Mouse (Mus musculus) cerebellum, postnatal 10 days (tissue): Measurements from ENCODE around the gene Enpp7.
A peak's percentile ranks its signal among the peaks of the same experiment; 100 is the strongest.

Experiments
- DNase-seq, 2 experiments: peaks; one replicate each; pipeline ENCODE4 v3.0.0; 2021; ENCODE audit warnings: mixed read lengths in 2 of 2

Enpp7 gene

GRCm38 (mm10) chr11:118987999-118988398, at the start of gene Enpp7:
Enpp7 (plus strand) TSS chr11:118988188.
- DNase-seq: no peak

GRCm38 (mm10) chr11:118939731-118940130, 48.3 kb upstream of the Enpp7 start:
- peak in 1 of 2 experiments; percentile 55 for DNase-seq

GRCm38 (mm10) chr11:118940539-118940938, 47.4 kb upstream of the Enpp7 start:
- peak; percentile 98 to 99 for DNase-seq

GRCm38 (mm10) chr11:118941268-118941667, 46.7 kb upstream of the Enpp7 start:
- DNase-seq: peak; percentile 36 to 65

- no peak for DNase-seq
Measured at GRCm38 (mm10) chr11:118945868-118946267, 42.1 kb upstream of the Enpp7 start.

GRCm38 (mm10) chr11:118955016-118955415, 33.0 kb upstream of the Enpp7 start:
- DNase-seq: peak; percentile 45 to 49

GRCm38 (mm10) chr11:118957070-118957471, 30.9 kb upstream of the Enpp7 start:
- DNase-seq: peak; percentile 91 to 93

GRCm38 (mm10) chr11:118960649-118961048, 27.3 kb upstream of the Enpp7 start:
- DNase-seq: peak; percentile 51 to 57

- no peak for DNase-seq
Measured at GRCm38 (mm10) chr11:118962478-118962877, 25.5 kb upstream of the Enpp7 start.

- peak; percentile 44 to 59 for DNase-seq
Measured at GRCm38 (mm10) chr11:118963926-118964325, 24.1 kb upstream of the Enpp7 start.

- DNase-seq: peak in 1 of 2 experiments; percentile 38
Measured at GRCm38 (mm10) chr11:118965078-118965477, 22.9 kb upstream of the Enpp7 start.

GRCm38 (mm10) chr11:118971470-118972034, 16.4 kb upstream of the Enpp7 start:
- DNase-seq: peak; percentile 79 to 81

- DNase-seq: peak; percentile 95 to 99
Measured at GRCm38 (mm10) chr11:118972431-118973377, 15.3 kb upstream of the Enpp7 start.

- DNase-seq: no peak
Measured at GRCm38 (mm10) chr11:118974340-118974739, 13.6 kb upstream of the Enpp7 start.

GRCm38 (mm10) chr11:118975427-118975826, 12.6 kb upstream of the Enpp7 start:
- DNase-seq: peak; percentile 92 to 94

GRCm38 (mm10) chr11:118975917-118976316, 12.1 kb upstream of the Enpp7 start:
- peak; percentile 62 to 65 for DNase-seq

GRCm38 (mm10) chr11:118980388-118980787, 7.6 kb upstream of the Enpp7 start:
- no peak for DNase-seq

GRCm38 (mm10) chr11:118981012-118981776, 6.8 kb upstream of the Enpp7 start:
- no peak for DNase-seq

GRCm38 (mm10) chr11:118982593-118983113, 5.3 kb upstream of the Enpp7 start:
- no peak for DNase-seq

- DNase-seq: no peak
Measured at GRCm38 (mm10) chr11:118985571-118985970, 2.4 kb upstream of the Enpp7 start.

GRCm38 (mm10) chr11:118992781-118993180, 4.8 kb downstream of the Enpp7 start:
- DNase-seq: no peak

- peak in 1 of 2 experiments; percentile 40 for DNase-seq
Measured at GRCm38 (mm10) chr11:118995448-118995847, 7.5 kb downstream of the Enpp7 start.

- DNase-seq: peak in 1 of 2 experiments; percentile 36
Measured at GRCm38 (mm10) chr11:118997182-118997581, 9.2 kb downstream of the Enpp7 start.
